8 mouse cellular contexts compared by ENCODE assay signal in the genomic region with DNA sequence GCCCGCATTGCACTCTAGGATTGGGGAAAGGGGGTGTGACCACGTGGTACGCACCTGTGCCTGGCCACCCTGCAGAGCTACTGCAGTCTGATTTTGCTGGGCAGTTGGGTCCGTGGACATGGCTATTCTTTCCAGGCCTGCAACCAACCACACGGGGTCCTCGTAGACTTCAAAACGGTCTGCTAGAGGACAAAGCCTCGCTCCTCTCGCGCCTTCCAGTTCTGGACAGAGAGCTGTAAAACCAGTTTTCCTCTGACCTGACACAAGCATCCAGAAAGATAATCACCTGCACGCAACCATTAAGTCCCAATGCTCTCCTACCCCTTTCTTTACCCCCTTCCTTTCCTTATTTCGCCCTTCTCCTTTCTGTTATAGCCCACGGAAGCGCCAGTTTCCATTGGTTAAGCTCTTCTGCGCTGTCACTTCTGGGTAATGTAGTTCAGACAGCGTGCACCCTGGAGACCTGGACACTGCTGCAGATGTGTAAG. TPM values are rescaled to one million over a fixed set of nuclear protein-coding genes. Genes with fewer than 3 reads are reported as not detected.
DNase-seq lines count a peak whose midpoint lies in the region; ATAC-seq and TF ChIP-seq lines count a peak whose summit lies in the region.

A gene (minus strand): TSS at position 377 of the 488 bp plus-strand sequence.

- no peaks in the 10 kb centered on the region for H3K79me2 ChIP-seq in myocyte (ENCODE audit: control insufficient read depth, insufficient read depth)

- no peaks in the 10 kb centered on the region for H3K9me3 ChIP-seq in heart, embryonic 15.5 days (replicated peaks)
- H3K9me3 ChIP-seq in liver, embryonic 11.5 days (ENCODE audit: control insufficient read depth, low read length) = no peaks in the 10 kb centered on the region
- no peaks in the 10 kb centered on the region for H3K9me3 ChIP-seq in stomach, postnatal 0 days (ENCODE audit: control insufficient read depth, low read length)

- DNase-seq in CD4-positive helper T cell, adult 2 months (ENCODE audit: low read depth, low spot score) = peak; percentile 55
- peak; percentile 74 for DNase-seq in kidney, postnatal 14 days
- peak; percentile 67 for DNase-seq in liver, embryonic 11.5 days (ENCODE audit: low spot score)
- DNase-seq in stomach, postnatal 0 days (ENCODE audit: low spot score) = peak; percentile 74

- no peak for TF ChIP-seq CTCF in bone marrow macrophage, adult 2 months (IDR thresholded peaks at IDR 0.05; ENCODE audit: low read depth, low read length)
- no peak for TF ChIP-seq CTCF in embryonic fibroblast, embryonic 13.5 days (IDR thresholded peaks at IDR 0.05; ENCODE audit: borderline replicate concordance, insufficient read depth, low read length)
- peak; percentile 72 for TF ChIP-seq CTCF in stomach, postnatal 0 days (IDR thresholded peaks at IDR 0.05; ENCODE audit: low read depth)

- H3K4me3 ChIP-seq in bone marrow macrophage, adult 2 months (ENCODE audit: insufficient read depth, low read length) = peak within 1 kb of the TSS; percentile 68
- peak within 1 kb of the TSS; percentile 64 for H3K4me3 ChIP-seq in embryonic fibroblast, embryonic 13.5 days (ENCODE audit: insufficient read depth, low read length)
- peak within 1 kb of the TSS; percentile 59 for H3K4me3 ChIP-seq in heart, embryonic 15.5 days
- H3K4me3 ChIP-seq in liver, embryonic 11.5 days (ENCODE audit: low read depth, low read length) = peak within 1 kb of the TSS; percentile 52
- peak within 1 kb of the TSS; percentile 9 for H3K4me3 ChIP-seq in myocyte
- peak within 1 kb of the TSS; percentile 46 for H3K4me3 ChIP-seq in stomach, postnatal 0 days (ENCODE audit: low read depth, low read length)

- peak; percentile 89 for ATAC-seq in heart, embryonic 15.5 days (replicated peaks; ENCODE audit: insufficient number of reproducible peaks, insufficient read depth, low FRiP score, low read depth)
- ATAC-seq in liver, embryonic 11.5 days (replicated peaks; ENCODE audit: low FRiP score) = peak; percentile 91
- ATAC-seq in stomach, postnatal 0 days (ENCODE audit: low FRiP score, low TSS enrichment) = peak; percentile 96

- no peak for TF ChIP-seq EP300 in stomach, postnatal 0 days (optimal IDR thresholded peaks at IDR 0.05)

- no peak within 1 kb of the TSS for H3ac ChIP-seq in myocyte (ENCODE audit: control insufficient read depth, insufficient read length)

- no peaks in the 10 kb centered on the region for H3K27me3 ChIP-seq in heart, embryonic 15.5 days
- no peaks in the 10 kb centered on the region for H3K27me3 ChIP-seq in liver, embryonic 11.5 days (replicated peaks; ENCODE audit: control insufficient read depth, insufficient read depth, low read length)
- H3K27me3 ChIP-seq in myocyte (ENCODE audit: control insufficient read depth, insufficient read depth, insufficient read length) = no peaks in the 10 kb centered on the region
- H3K27me3 ChIP-seq in stomach, postnatal 0 days (ENCODE audit: control insufficient read depth, insufficient read depth, low read length) = no peaks in the 10 kb centered on the region

- WGBS in heart, embryonic 15.5 days = 5% methylated on average over 16 of the region's 16 CpGs
- WGBS in liver, embryonic 11.5 days = 8% methylated on average over 16 of the region's 16 CpGs
- 4% methylated on average over 16 of the region's 16 CpGs for WGBS in stomach, postnatal 0 days

- peak within 1 kb of the TSS; percentile 47 for H3K9ac ChIP-seq in heart, embryonic 15.5 days
- H3K9ac ChIP-seq in liver, embryonic 11.5 days (ENCODE audit: low read depth, low read length) = peak within 1 kb of the TSS; percentile 51
- H3K9ac ChIP-seq in stomach, postnatal 0 days (ENCODE audit: low read length) = peak within 1 kb of the TSS; percentile 43; the same call in 1 of the 2 replicates

- no peaks in the 10 kb centered on the region for H3K4me1 ChIP-seq in bone marrow macrophage, adult 2 months (ENCODE audit: control insufficient read depth, insufficient read depth, low read length)
- H3K4me1 ChIP-seq in embryonic fibroblast, embryonic 13.5 days (ENCODE audit: control insufficient read depth, insufficient read depth, low read length) = no peaks in the 10 kb centered on the region
- peaks cover 3% of the 10 kb centered on the region for H3K4me1 ChIP-seq in heart, embryonic 15.5 days (replicated peaks)
- 0 out of 2 replicates have a peak, but pooled peaks cover 3% of the 10 kb centered on the region for H3K4me1 ChIP-seq in liver, embryonic 11.5 days (replicated peaks; ENCODE audit: control insufficient read depth, insufficient read depth, low read length)
- H3K4me1 ChIP-seq in stomach, postnatal 0 days (replicated peaks; ENCODE audit: control insufficient read depth, insufficient read depth) = no peaks in the 10 kb centered on the region

- H3K36me3 ChIP-seq in heart, embryonic 15.5 days = no peaks in the 10 kb centered on the region
- H3K36me3 ChIP-seq in liver, embryonic 11.5 days (ENCODE audit: control insufficient read depth, insufficient read depth, low read length) = no peaks in the 10 kb centered on the region
- no peaks in the 10 kb centered on the region for H3K36me3 ChIP-seq in myocyte (ENCODE audit: control insufficient read depth, insufficient read depth)
- no peaks in the 10 kb centered on the region for H3K36me3 ChIP-seq in stomach, postnatal 0 days (ENCODE audit: control insufficient read depth, insufficient read depth, low read length)

- no peak within 1 kb of the TSS for H3K27ac ChIP-seq in bone marrow macrophage, adult 2 months (ENCODE audit: insufficient read depth, low read depth, low read length)
- H3K27ac ChIP-seq in embryonic fibroblast, embryonic 13.5 days (ENCODE audit: insufficient read depth, low read length) = no peak within 1 kb of the TSS
- no peak within 1 kb of the TSS for H3K27ac ChIP-seq in heart, embryonic 15.5 days
- no peak within 1 kb of the TSS for H3K27ac ChIP-seq in liver, embryonic 11.5 days (ENCODE audit: low read depth, low read length)
- H3K27ac ChIP-seq in stomach, postnatal 0 days (replicated peaks) = no peak within 1 kb of the TSS

- TF ChIP-seq POLR2A in bone marrow macrophage, adult 2 months (IDR thresholded peaks at IDR 0.05; ENCODE audit: borderline replicate concordance, low read depth, low read length) = no peak
- TF ChIP-seq POLR2A in embryonic fibroblast, embryonic 13.5 days (IDR thresholded peaks at IDR 0.05; ENCODE audit: low read depth, low read length) = no peak
- no peak for TF ChIP-seq POLR2A in myocyte (IDR thresholded peaks at IDR 0.05; ENCODE audit: insufficient read length, low read depth)

- H3K4me2 ChIP-seq in heart, embryonic 15.5 days = peak within 1 kb of the TSS; percentile 67
- peak within 1 kb of the TSS; percentile 59 for H3K4me2 ChIP-seq in liver, embryonic 11.5 days
- peak within 1 kb of the TSS; percentile 50 for H3K4me2 ChIP-seq in myocyte (ENCODE audit: low read depth)
- H3K4me2 ChIP-seq in stomach, postnatal 0 days (replicated peaks; ENCODE audit: low read depth) = peak within 1 kb of the TSS; percentile 48

TF ChIP-seq in myocyte, 11 proteins besides CTCF, POLR2A, EP300 and RAD21:
- TF ChIP-seq USF1 (IDR thresholded peaks at IDR 0.05; ENCODE audit: low read depth) (no peak), CEBPB (IDR thresholded peaks at IDR 0.05; ENCODE audit: insufficient read depth, poor library complexity, severe bottlenecking) (no peak), E2F4 (IDR thresholded peaks at IDR 0.05; ENCODE audit: insufficient read depth) (no peak), REST (IDR thresholded peaks at IDR 0.05; ENCODE audit: insufficient read depth, insufficient read length) (no peak), TCF3 (IDR thresholded peaks at IDR 0.05; ENCODE audit: insufficient read length, low read depth) (no peak), TCF12 (IDR thresholded peaks at IDR 0.05; ENCODE audit: insufficient read depth, poor library complexity, severe bottlenecking) (no peak), POLR2AphosphoS2 (IDR thresholded peaks at IDR 0.05; ENCODE audit: insufficient read length, low read depth) (no peak), SRF (IDR thresholded peaks at IDR 0.05; ENCODE audit: control insufficient read depth, insufficient read length, low read depth) (no peak), MAX (IDR thresholded peaks at IDR 0.05; ENCODE audit: low read depth) (no peak), MYOD1 (IDR thresholded peaks at IDR 0.05; ENCODE audit: control insufficient read depth in 1 of 3, insufficient read length in 2 of 3, low read depth in 2 of 3) (no peak), MYOG (IDR thresholded peaks at IDR 0.05; ENCODE audit: control insufficient read depth in 1 of 3, insufficient read depth in 1 of 3, insufficient read length in 2 of 3, low read depth in 2 of 3) (no peak)

RNA-seq across cellular contexts. Expression of the gene that starts here (rescaled TPM):
- polyA plus RNA-seq in bone marrow macrophage, adult 2 months (2012; ENCODE audit: insufficient read depth, insufficient read length, missing spikeins) = 2.3 and 2.6 TPM in 2 replicates
- 0.13 and 0.26 TPM in 2 replicates for polyA plus RNA-seq in embryonic fibroblast, embryonic 13.5 days (2011; ENCODE audit: insufficient read length, low read depth, missing spikeins)
- 0.81 and 1.4 TPM in 2 replicates for polyA plus RNA-seq in heart, embryonic 15.5 days (2015; fragmentation: Nextera tagmentation; extraction: Ambion mirVana)
- polyA plus RNA-seq in liver, embryonic 11.5 days (2014; fragmentation: Nextera tagmentation; extraction: Ambion mirVana) = 0.53 and 0.75 TPM in 2 replicates
- 0.02 TPM for polyA plus RNA-seq in myocyte (2012; fragmentation: generic; extraction: Trizol)
- polyA plus RNA-seq in stomach, postnatal 0 days (2015; fragmentation: Nextera tagmentation; extraction: Ambion mirVana) = 0.45 and 0.63 TPM in 2 replicates

Comparison
In these comparisons a context has a peak if more than half of its experiments do, and no peak if none do; other contexts are left out.
1. Peak in DNase-seq, ATAC-seq, H3K4me3 ChIP-seq, H3K9ac ChIP-seq and H3K4me2 ChIP-seq in liver, embryonic 11.5 days; RNA of the gene not detected or under 1 TPM.
2. Peak in DNase-seq, ATAC-seq, H3K4me3 ChIP-seq, H3K9ac ChIP-seq and H3K4me2 ChIP-seq in stomach, postnatal 0 days; RNA of the gene not detected or under 1 TPM.
3. H3K4me3 ChIP-seq: peak in every context shown above with its lines; median percentile 68 in bone marrow macrophage, adult 2 months; 64 in embryonic fibroblast, embryonic 13.5 days; 59 in heart, embryonic 15.5 days; 52 in liver, embryonic 11.5 days; 46 in stomach, postnatal 0 days; 9 in myocyte.